ENCODE assay signal across 16 mouse cellular contexts in genomic region chr7:66369934-66370445, GRCm38 (mm10). TPM values are rescaled to one million over a fixed set of nuclear protein-coding genes. Genes with fewer than 3 reads are reported as not detected.
DNase-seq lines count a peak whose midpoint lies in the region; ATAC-seq and TF ChIP-seq lines count a peak whose summit lies in the region.
"Had no signal": no experiment of that assay in that cellular context is flagged by ENCODE, and none has a peak within 500 bp of the region (broad histone marks: within the 10 kb centered on the region; RNA-seq: fewer than 3 reads in every experiment).

No protein-coding gene starts in this region.

- peak; percentile 28 for DNase-seq in kidney, adult 2 months
- no peak for DNase-seq in kidney, postnatal 10 days
- DNase-seq in lung, postnatal 14 days, result no peak
- no peak for DNase-seq in B cell, adult 2 months
- DNase-seq: adrenal gland, adult 2 months; cerebellum, adult 9-10 months; embryo, embryonic 11 days; gastrocnemius, postnatal 14 days; thymus, postnatal 25 days had no signal

- WGBS in kidney, adult 2 months, result 49% methylated on average over 5 of the region's 5 CpGs
- 51% methylated on average over 5 of the region's 5 CpGs for WGBS in lung, embryonic 16.5 days
- 49% methylated on average over 5 of the region's 5 CpGs for WGBS in intestine, embryonic 16.5 days
- 62% methylated on average over 5 of the region's 5 CpGs for WGBS in small intestine, adult 2 months

- H3K9me3 ChIP-seq in lung, embryonic 16.5 days (ENCODE audit: control insufficient read depth, low read length), result no peaks in the 10 kb centered on the region
- no peaks in the 10 kb centered on the region for H3K9me3 ChIP-seq in intestine, embryonic 16.5 days (ENCODE audit: control insufficient read depth, low read length)
- H3K9me3 ChIP-seq: midbrain, embryonic 15.5 days had no signal

- ATAC-seq in lung, embryonic 16.5 days (ENCODE audit: low read depth), result no peak
- ATAC-seq in intestine, embryonic 16.5 days, result no peak
- ATAC-seq: midbrain, embryonic 15.5 days had no signal

- H3K4me3 ChIP-seq in kidney, adult 2 months (ENCODE audit: insufficient read depth, low read depth, low read length), result no peak overlapping the region
- no peak overlapping the region for H3K4me3 ChIP-seq in lung, embryonic 16.5 days (ENCODE audit: low read length)
- no peak overlapping the region for H3K4me3 ChIP-seq in intestine, embryonic 16.5 days (ENCODE audit: low read length)
- no peak overlapping the region for H3K4me3 ChIP-seq in small intestine, adult 2 months (ENCODE audit: low read depth, low read length)
- H3K4me3 ChIP-seq: midbrain, embryonic 15.5 days had no signal

- no peak for TF ChIP-seq POLR2A in kidney, adult 2 months (IDR thresholded peaks at IDR 0.05; ENCODE audit: low read depth, low read length)
- TF ChIP-seq POLR2A in small intestine, adult 2 months (IDR thresholded peaks at IDR 0.05; ENCODE audit: low read depth, low read length), result no peak

- TF ChIP-seq CTCF in kidney, adult 2 months (conservative IDR thresholded peaks at IDR 0.05; ENCODE audit: insufficient read depth, insufficient read length, low read depth, low read length), result no peak
- TF ChIP-seq CTCF in small intestine, adult 2 months (IDR thresholded peaks at IDR 0.05; ENCODE audit: extremely low read depth, insufficient read length, insufficient replicate concordance, low read depth, low read length), result no peak

- H3K4me1 ChIP-seq in kidney, adult 2 months (ENCODE audit: control insufficient read depth, insufficient read depth, low read length), result peaks cover 11% of the 10 kb centered on the region
- peaks cover 19% of the 10 kb centered on the region for H3K4me1 ChIP-seq in lung, embryonic 16.5 days (replicated peaks; ENCODE audit: control insufficient read depth, insufficient read depth, low read length)
- peaks cover 21% of the 10 kb centered on the region for H3K4me1 ChIP-seq in intestine, embryonic 16.5 days (ENCODE audit: control insufficient read depth, insufficient read depth, low read length)
- H3K4me1 ChIP-seq in small intestine, adult 2 months (ENCODE audit: control insufficient read depth, insufficient read depth, insufficient read length, low read length), result peaks cover 3% of the 10 kb centered on the region; the same call in 1 of the 2 replicates
- H3K4me1 ChIP-seq: midbrain, embryonic 15.5 days had no signal

- no peak overlapping the region for H3K9ac ChIP-seq in lung, embryonic 16.5 days (ENCODE audit: low read length)
- no peak overlapping the region for H3K9ac ChIP-seq in intestine, embryonic 16.5 days (ENCODE audit: low read depth, low read length)
- H3K9ac ChIP-seq: midbrain, embryonic 15.5 days had no signal

- peak overlapping the region; percentile 84 for H3K27ac ChIP-seq in kidney, adult 2 months (ENCODE audit: insufficient read depth, low read depth, low read length)
- peak overlapping the region; percentile 70 for H3K27ac ChIP-seq in lung, embryonic 16.5 days (ENCODE audit: low read length)
- peak overlapping the region; percentile 53 for H3K27ac ChIP-seq in intestine, embryonic 16.5 days (ENCODE audit: low read length)
- H3K27ac ChIP-seq in small intestine, adult 2 months (ENCODE audit: insufficient read depth, low read depth, low read length), result peak overlapping the region; percentile 35; the same call in 1 of the 2 replicates
- H3K27ac ChIP-seq: macrophage; midbrain, embryonic 15.5 days had no signal

- no peaks in the 10 kb centered on the region for H3K36me3 ChIP-seq in kidney, adult 2 months (ENCODE audit: control insufficient read depth, insufficient read depth, low read length)
- no peaks in the 10 kb centered on the region for H3K36me3 ChIP-seq in lung, embryonic 16.5 days (ENCODE audit: control insufficient read depth, insufficient read depth, low read length)
- H3K36me3 ChIP-seq in intestine, embryonic 16.5 days (ENCODE audit: control insufficient read depth, insufficient read depth, low read length), result no peaks in the 10 kb centered on the region
- H3K36me3 ChIP-seq in small intestine, adult 2 months (ENCODE audit: control insufficient read depth, insufficient read depth, low read length), result 0 out of 2 replicates have a peak, but pooled peaks cover 2% of the 10 kb centered on the region
- H3K36me3 ChIP-seq: midbrain, embryonic 15.5 days had no signal

- no peak overlapping the region for H3K4me2 ChIP-seq in lung, embryonic 16.5 days (ENCODE audit: low read depth, low read length)
- H3K4me2 ChIP-seq in intestine, embryonic 16.5 days (ENCODE audit: low read depth, low read length), result no peak overlapping the region
- H3K4me2 ChIP-seq: midbrain, embryonic 15.5 days had no signal

- H3K27me3 ChIP-seq in kidney, adult 2 months (replicated peaks; ENCODE audit: control insufficient read depth, insufficient read depth, low read length), result no peaks in the 10 kb centered on the region
- H3K27me3 ChIP-seq in lung, embryonic 16.5 days (ENCODE audit: control insufficient read depth, insufficient read depth, low read depth, low read length), result no peaks in the 10 kb centered on the region
- H3K27me3 ChIP-seq in intestine, embryonic 16.5 days (replicated peaks; ENCODE audit: control insufficient read depth, insufficient read depth, low read length), result no peaks in the 10 kb centered on the region
- no peaks in the 10 kb centered on the region for H3K27me3 ChIP-seq in small intestine, adult 2 months (ENCODE audit: control insufficient read depth, insufficient read depth, low read length)
- H3K27me3 ChIP-seq: midbrain, embryonic 15.5 days had no signal

RNA-seq across cellular contexts. Expression of gene Gm10974, which starts 4.3 kb away (rescaled TPM):
- not detected in 2 replicates for polyA plus RNA-seq in kidney, adult 2 months (2012; rRNA removed)
- polyA plus RNA-seq in lung, embryonic 16.5 days (2015; fragmentation: Nextera tagmentation; extraction: Ambion mirVana), result not detected in 2 replicates
- not detected in 2 replicates for polyA plus RNA-seq in intestine, embryonic 16.5 days (2015; fragmentation: Nextera tagmentation; extraction: Ambion mirVana)
- polyA plus RNA-seq in small intestine, adult 2 months (2012; rRNA removed), result not detected in 2 replicates
- polyA plus RNA-seq: adrenal gland, adult 2 months; macrophage; midbrain, embryonic 15.5 days; neural tube, embryonic 11.5 days; stomach, embryonic 14.5 days had no signal

RNA-seq across cellular contexts. Expression of gene Lrrk1, which starts 18.2 kb away (rescaled TPM):
- polyA plus RNA-seq in kidney, adult 2 months (2012; rRNA removed), result 17.3 and 22.3 TPM in 2 replicates
- 29.3 and 30.5 TPM in 2 replicates for polyA plus RNA-seq in lung, embryonic 16.5 days (2015; fragmentation: Nextera tagmentation; extraction: Ambion mirVana)
- polyA plus RNA-seq in intestine, embryonic 16.5 days (2015; fragmentation: Nextera tagmentation; extraction: Ambion mirVana), result 15.4 and 16.6 TPM in 2 replicates
- polyA plus RNA-seq in small intestine, adult 2 months (2012; rRNA removed), result 18.9 and 23.1 TPM in 2 replicates

RNA-seq across cellular contexts. Expression of gene Aldh1a3, which starts 57.3 kb away (rescaled TPM):
- 8.2 and 10.7 TPM in 2 replicates for polyA plus RNA-seq in kidney, adult 2 months (2012; rRNA removed)
- 1.5 and 1.7 TPM in 2 replicates for polyA plus RNA-seq in lung, embryonic 16.5 days (2015; fragmentation: Nextera tagmentation; extraction: Ambion mirVana)
- polyA plus RNA-seq in intestine, embryonic 16.5 days (2015; fragmentation: Nextera tagmentation; extraction: Ambion mirVana), result 27.0 and 27.4 TPM in 2 replicates
- 7.1 and 11.1 TPM in 2 replicates for polyA plus RNA-seq in small intestine, adult 2 months (2012; rRNA removed)
- polyA plus RNA-seq: macrophage had no signal
